Mouse (Mus musculus): ENCODE measurements around the gene Ppp4r3b.

Ppp4r3b gene

DNA sequence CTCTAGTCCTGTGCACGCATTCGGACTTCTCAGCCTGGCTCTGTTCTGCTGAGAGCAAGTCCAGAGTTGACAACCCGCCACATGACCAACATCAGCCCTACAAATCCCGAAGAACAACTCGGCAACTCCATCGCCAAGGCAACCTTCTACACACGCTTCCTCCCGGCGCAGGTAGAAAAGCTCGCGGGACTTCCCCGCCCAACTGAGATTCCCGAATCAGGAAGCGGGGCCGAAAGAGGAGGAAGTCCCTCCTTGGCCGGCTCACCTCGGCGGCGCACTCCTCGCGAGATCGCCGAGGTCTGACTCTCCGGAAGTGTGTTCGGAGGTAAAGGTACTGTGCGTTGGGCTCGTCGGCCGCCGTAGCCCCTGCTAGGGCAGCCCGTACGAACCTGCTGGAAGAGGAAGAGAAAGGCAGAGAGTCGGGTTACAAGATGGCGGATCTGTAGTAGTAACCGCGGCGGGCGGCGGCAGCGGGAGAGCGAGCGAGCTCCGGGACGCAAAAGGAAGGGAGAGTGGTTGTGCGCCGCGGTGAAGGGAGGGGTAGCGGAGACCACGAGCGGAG is at the start of gene Ppp4r3b:
Gene Ppp4r3b, plus strand, starts transcription at position 328 of the 562 bp plus-strand sequence.
- peak; percentile 99 for DNase-seq

DNA sequence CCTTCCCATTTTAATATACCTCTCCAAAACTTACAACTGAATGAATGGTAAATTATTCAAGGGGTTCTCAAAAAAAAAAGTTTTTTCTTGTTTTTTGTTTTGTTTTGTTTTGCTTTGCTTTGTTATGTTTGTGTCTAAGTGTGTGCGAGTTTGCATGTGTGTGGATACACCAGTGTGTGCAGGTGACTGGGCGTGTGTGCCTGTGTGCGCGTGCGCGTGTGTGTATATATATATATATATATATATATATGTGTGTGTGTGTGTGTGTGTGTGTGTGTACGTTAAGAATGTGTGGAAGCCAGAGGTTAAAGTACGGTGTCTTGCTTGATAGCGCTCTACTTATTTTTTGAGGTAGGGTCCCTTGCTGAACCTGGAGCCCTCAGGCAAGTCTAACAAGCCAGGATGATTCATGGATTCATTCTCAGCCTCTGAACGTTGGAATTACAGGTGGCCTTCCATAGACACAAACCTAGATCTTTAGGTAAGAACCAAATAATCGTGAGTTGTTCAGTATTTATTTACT is 42.8 kb upstream of the Ppp4r3b start:
- DNase-seq = peak; percentile 2

DNA sequence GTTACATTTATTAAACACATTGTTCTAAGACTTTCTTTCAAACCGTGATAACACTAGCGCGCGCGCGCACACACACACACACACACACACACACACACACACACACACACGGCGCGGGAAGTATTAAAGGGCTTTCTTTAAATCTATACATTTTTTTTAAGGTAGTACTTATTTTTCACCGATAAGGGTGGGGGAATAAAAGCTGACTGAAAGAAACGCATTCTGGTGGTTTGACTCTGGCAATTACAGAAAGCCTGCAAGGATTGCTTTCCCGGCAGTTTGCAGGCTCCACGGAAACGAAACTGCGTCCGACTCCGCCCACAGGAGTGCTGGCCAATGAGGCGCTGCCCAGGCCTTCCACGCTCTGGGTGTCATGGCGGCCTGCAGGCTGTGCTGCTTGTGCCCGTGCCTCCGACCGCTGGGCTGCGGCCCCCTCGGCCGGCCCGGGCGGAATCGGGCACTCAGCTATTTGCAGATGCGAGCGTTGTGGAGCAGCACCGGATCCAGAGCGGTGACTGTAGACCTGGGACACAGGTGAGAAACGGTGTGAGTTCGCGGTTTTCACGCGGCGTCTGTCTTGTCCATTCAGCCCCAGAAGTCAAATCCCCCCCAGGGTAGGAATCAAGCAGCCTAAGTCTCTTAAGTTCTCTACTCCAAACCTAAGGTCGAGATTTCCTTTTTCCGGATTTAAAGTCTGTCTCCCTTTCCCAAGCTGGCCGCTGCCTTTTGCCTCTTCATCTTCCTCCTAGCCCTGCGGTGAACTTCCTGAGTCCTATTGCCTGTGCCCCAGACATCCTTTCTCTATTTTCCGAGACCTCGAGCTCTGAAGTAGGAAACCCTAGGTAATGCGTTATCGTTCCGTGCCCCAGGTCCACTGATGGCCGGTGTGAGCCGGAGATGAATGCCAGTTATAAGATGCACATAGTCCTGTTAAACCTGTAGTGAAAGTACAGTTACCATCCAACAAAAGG is 42.0 kb upstream of the Ppp4r3b start, which contains the start of gene Pnpt1:
Gene Pnpt1, plus strand, starts transcription at position 360 of the 971 bp plus-strand sequence.
- DNase-seq = peak; percentile 91

DNA sequence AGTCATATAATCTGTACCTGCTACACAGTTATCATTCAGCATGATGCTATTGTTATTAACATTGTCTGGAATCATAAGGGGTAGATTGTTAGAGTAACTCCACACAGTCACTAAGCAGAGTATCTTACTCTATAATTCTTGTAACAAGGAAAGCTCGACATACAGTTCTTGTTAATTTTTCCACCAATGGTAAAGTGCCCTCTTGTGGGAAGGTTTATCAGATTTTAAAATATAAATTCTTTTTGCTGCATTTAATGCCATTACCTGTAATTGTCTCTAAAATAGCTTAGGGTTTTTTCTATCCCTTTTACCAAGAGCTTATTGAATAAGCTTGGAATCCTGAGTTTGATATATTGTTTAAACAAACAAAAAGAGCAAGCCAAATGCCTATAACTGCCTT is 32.0 kb upstream of the Ppp4r3b start:
- no peak for DNase-seq

DNA sequence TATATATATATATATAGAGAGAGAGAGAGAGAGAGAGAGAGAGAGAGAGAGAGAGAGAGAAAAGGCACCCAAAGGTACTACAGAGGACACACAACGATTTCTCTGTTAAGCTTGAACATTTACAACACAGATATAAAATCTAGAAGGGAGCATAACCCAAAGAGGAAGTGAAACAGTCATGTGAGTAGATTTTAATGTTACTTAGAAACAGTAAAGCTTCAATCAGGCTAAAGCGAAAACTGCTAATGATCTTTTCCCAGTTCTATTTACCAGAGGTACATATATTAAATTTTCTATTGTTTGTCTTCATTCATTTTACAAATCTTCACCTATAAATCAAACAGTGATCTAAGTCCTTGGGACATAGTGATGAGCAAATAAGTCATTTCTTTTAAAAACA is 23.8 kb upstream of the Ppp4r3b start:
- no peak for DNase-seq

DNA sequence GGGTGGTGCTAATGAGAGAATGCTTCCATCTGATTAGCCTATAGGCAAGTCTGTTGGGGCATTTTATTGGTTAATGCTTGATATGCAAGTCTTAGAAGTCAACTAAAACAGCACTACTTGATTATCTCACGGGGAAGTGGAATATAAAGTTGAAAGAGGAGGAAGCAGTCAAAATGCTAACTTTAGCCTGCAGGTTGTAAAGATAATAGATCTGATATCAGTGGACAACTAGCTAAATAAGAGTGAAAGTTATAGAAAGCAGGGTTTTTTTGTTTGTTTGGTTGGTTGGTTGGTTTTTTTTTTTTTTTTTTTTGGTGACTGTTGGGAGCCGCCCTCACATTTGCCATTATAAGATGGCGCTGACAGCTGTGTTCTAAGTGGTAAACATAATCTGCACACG is 9.1 kb upstream of the Ppp4r3b start:
- DNase-seq = no peak

DNA sequence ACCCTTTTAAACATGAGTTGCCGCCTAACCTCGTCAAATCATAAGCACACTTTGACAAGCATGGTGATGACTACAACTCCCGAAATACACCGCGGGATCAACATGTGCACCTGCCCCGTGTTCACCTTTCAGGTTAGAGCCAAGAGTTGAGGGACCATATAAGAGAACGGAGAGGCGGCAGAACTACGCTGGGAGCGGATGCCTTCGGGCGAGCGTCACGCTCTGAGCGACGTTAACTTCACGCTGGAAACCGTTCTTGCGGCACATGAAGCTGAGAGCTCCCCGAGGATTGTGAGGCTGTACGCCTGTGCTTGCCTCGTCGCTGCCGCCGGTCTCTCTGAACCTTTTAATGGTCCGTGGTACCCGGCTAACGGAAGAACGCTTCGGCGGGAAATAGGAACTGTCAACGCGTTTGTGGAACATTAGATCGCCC is 715 bp upstream of the Ppp4r3b start:
- peak; percentile 71 for DNase-seq

DNA sequence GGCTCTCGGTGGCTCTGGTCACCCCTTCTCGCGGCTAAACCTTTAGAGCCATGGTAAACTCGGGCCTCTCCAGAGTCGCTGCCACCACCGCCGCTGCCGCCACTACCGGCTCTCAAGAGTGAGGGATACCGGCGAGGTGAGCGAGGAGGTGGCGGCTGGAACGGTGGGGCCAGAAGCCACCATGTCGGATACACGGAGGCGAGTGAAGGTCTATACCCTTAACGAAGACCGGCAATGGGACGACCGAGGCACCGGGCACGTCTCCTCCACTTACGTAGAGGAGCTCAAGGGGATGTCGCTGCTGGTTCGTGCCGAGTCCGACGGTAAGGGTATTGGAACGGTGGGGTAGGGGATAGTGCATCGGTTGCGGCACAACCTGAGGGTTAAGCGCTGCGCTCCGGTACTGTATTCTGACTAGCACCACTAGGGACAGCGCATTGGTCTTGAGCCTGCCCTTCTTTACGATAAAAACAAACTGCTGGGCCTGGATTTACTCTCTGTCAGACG is 488 bp downstream of the Ppp4r3b start:
- peak; percentile 49 for DNase-seq

DNA sequence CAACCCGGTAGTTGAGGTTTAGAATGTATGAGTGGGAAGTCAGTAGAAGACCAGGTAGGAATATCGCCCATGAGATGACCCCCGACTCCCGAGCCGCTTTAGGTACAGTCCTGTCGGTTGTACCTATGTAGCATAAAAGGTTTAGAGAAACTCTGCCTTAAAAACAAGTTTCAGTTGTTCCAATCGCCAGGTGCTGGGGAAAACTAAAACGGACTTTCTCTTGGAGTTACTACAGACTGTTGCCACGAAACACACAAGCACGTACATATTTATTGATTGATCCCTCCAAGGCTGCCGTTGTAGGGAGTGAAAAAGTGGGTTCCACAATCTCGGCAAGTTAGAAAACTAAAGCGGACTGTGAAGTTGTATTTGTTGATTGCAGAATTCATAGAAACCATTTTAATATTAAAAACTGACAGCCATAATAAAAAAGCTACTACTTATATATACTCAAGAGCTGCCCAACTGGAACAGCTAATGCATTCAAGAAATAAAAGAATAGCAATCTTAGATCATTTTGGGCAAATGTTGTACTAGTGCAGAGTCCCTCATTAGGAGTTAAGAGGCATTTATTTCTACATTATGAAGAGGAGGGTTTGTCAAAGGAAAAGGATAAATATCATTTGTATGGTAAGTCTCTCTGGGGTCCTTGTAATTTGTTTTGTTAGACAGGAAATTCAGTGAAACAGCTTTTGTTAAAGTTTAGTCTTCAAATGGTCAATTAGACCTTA is 1.2 kb downstream of the Ppp4r3b start:
- DNase-seq = no peak

DNA sequence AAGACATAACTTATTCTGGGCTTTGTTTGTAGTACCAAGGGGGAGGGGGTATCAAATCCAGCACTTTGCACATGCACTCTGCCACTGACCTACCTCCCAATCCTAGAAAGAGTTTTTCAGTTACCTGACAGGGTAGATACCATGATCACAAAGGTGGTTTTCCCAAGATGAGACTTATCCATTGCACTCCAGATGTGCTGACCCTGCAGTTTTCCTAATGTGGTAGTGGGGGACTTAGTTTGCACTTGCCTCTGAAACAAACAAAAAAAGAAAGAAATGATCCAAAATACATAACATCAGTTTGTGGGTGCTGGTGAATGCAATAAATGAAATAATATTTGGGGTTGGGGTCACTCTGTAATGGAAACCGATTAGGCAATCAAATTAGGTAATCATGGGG is 6.6 kb downstream of the Ppp4r3b start:
- no peak for DNase-seq

DNA sequence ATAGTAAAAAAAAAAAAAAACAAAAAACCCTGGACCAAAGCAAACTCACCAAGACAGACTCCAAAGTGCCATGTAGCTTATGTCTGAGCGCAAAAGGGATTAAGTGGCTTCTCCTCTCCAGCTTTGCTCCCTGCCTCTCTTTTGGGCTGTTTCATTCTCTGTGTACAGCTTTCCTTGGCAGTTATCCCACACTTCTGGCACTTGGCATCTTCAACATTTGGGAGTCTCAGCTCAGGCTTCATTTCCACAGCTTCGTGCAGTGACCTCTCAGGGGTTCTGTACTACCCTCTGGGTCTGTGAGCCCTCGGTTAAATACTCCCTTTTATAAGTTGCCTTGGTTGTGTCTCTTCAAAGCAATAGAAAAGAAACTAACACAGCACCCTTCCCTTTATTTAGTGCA is 8.0 kb downstream of the Ppp4r3b start:
- DNase-seq = peak; percentile 45

DNA sequence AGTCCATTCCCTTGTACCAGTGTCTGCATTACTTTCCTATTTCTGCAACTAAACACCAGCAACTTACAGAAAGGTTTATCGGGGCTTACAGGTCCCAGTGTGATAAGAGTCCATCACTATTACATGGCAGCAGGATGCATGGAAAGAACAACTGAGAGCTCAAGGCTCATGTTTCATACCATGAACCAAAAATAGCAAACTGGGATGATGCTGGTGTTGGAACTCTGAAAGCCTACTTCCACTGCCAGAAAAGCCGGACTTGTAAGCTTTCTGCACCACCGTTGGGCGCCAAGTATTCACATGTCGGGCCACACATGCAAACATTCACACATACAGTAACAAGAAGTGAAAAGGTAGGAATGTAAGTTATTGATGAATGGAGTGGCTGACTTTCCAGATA is 9.1 kb downstream of the Ppp4r3b start:
- DNase-seq = no peak

DNA sequence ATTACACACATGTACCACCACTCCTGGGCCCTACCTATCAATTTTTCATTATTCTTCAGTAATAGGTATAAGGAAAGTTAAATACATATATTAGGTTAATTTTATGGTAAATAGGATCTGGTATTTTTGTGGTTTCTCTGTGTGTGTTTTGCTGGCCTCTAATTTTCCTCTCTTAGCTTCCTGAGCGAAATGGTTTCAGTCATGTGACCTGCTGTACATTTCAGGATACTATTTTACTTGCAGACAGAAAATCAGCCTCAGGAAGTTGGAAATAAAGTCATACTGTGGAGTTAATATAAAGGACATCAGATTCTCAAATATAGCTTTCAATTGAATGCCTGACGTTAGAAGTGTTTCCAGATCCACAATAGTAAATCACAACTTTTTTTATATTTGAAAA is 16.3 kb downstream of the Ppp4r3b start:
- DNase-seq = no peak

DNA sequence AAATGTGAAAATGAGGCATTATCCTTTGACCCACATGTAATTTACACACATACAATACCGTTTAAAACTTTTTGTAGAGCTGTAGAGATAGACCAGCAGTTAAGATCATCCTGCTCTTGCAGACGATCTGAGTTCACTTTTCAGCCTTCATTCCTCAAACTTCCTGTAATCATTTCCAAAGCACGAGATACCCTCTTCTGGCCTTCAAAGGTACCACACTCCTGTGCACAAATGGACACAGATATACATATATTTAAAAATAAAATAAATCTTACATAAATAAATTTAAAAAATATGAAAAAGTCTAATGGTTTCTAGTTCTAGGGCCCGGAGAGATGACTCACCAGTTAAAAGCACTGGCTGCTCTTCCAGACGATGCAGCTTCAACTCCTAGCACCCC is 31.0 kb downstream of the Ppp4r3b start:
- DNase-seq = no peak

DNA sequence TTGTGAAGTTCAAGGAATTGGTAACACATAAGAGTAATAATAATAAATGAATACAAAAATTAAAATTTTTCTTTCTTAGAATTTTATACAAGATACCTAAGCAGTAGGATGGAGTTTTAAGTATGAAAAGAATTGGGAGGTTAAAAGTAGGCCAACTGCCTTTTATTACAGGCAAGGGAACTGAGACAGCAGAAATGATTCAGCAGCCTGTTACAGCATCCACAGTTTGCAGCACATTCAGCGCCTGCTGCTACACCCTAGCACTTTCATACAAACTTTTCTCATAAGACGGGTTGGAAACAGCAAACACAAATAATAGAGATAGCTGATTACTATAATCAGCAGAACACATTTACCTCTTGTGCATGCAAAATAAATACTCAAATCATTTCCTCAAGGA is 37.1 kb downstream of the Ppp4r3b start:
- no peak for DNase-seq

DNA sequence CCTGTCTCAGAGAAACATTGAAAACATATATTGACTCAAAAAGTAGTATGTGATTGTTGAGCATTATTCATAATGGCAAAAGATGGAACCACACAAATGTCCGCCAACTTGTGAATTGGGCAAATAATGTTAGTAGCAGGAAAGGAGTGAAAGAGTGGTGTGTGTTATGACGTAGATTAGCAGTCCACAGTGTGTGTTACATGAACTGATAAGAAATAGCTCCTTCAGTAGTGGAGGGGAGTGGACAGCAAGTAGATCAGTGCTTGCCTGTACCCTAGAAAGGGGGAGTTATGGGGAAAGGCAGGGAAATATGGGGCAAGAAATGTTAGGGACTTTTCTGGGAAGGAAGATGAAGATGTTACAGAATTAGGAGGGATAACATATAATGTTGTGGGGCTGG is 43.5 kb downstream of the Ppp4r3b start:
- no peak for DNase-seq

DNA sequence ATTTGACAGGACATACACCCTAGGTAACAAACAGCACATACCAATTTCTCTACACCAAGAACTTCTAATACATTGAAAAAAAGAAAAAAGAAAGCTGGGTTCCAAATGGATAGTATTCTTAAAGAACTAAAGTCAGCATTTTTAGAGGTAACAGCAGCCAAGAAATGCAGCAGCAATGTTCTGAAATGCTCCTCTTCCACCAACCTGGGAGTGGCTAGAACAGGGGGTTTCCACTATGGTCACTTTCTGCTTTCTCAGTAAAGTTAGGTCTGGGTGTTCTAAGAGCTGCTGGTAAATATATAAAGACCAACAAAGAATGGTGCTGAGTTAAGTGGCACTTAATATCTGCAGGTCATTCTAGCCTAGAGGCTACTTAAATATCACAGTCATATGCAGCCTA is 46.4 kb downstream of the Ppp4r3b start:
- DNase-seq = no peak

DNA sequence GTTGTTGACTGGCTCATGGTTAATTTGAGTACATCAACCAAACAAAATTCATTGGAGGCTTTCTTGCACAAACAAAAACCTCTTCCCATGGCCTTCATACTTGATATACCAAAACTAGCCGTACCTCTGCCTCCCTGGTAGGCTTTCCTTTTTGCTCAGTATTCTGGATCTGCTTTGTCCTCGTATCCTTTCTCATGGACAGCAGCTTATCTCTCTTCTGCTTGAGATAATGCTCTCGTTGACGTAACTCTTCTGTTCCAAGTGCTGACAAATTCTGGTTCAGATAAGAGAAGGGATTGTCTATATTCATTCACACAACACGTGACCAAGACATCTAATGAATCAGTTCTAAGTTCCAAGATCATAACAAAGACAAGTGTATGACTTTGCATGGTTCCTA is 49.6 kb downstream of the Ppp4r3b start:
- no peak for DNase-seq

DNA sequence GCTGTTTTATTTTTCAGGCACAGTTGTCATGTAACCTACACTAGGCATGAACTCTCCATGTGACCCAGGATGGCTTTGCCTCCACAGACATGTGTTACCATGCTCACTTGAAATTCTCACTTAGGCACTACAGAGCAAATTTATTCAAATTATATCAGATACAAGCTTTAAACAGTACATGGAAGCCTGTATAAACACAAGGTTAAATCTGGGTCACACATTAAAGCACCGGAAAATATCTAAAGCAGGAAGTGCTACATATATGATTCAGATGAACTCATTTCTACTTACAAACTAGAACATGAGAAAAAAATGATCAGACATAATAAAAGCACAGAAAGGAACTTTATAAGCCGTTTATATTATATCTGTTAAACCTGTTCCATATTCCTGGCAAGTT is 52.1 kb downstream of the Ppp4r3b start:
- no peak for DNase-seq

DNA sequence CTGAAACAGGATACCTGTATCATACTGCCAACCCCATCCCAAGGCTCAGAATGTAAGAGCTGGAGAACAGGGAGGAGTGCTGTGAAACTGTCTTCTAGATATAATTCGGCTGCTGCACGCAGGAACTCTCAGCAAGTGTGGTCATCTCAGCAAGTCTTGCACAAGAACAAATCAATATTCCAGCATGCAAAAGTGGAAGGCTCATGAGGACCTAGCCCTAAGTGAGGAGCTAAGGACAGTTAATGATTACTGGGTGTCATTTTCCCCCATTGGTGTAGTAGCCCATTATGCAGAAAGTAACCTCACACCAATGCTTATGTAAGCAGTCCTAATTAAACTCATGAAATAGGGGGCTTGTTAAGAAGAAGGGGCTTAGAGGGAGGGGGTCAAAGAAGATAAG is 56.3 kb downstream of the Ppp4r3b start:
- DNase-seq = no peak

DNA sequence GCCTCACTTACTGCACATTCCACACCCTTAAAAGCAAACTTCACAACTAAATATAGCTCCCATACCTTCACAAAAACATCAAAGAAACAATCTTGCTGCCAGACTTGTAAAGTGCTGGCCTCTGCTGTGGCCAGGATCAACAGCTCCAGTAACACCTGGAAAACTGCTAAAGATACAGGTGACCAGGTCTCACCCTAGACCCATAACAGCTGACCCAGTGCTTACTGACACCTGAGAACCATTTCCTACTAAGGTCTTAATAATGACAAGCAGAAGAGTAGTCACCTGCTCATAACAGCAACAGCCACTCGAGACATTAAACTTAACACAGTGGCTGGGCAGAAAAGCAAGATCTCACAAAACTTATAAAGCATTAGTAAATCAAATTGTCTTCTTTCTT is 60.9 kb downstream of the Ppp4r3b start:
- no peak for DNase-seq

DNA sequence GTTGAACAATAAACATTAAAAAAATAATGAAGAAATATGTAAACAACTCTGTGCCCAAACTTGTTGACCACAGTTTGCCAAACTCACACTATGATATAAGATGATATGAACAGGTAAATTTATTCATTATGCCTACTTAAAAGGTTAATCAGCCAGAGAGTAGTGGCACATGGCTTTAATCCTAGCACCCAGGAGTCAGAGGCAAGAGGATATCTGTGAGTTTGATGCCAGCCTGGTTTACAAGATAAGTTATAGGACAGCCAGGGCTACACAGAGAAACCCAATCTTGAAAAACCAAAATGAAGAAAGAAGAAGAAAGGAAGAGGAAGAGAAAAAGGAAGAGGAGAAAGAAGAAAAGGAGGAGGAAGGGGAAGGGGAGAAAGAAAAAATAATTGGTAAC is 64.7 kb downstream of the Ppp4r3b start:
- DNase-seq = no peak

DNA sequence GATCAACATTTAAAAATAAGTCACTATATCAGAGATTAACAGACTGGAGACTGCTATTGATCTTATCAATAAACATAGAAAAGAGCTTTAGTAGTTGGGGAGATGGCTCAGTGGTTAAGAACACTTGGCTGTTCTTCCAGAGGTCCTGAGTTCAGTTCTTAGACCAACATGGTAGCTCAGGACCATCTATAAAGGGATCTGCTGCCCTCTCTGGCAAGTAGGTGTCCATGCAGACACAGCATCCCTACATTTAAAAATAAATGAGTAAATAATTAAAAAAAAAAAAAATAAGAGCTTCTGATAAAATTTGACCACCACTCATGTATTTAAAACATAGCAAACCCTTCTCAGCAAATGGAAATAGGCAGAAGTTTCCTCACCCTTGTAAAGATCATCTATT is 65.4 kb downstream of the Ppp4r3b start:
- no peak for DNase-seq
